Mouse (Mus musculus) midbrain, embryonic 13.5 days (tissue): Measurements from ENCODE around the gene Tm9sf3. TPM values are rescaled to one million over a fixed set of nuclear protein-coding genes. Genes with fewer than 3 reads are reported as not detected.

Experiments used
- ATAC-seq: fragments of 200-750 bp; cut with Nextera tagmentation; 2 replicates; pipeline ENCODE4 v1.8.0; 2017; ENCODE audit warnings: mild to moderate bottlenecking, moderate TSS enrichment, moderate library complexity
- H3K27ac ChIP-seq: fragments of 300-500 bp; sonication (generic); 2 replicates; pipeline ENCODE4 v1.5.1; 2015; ENCODE audit warnings: inconsistent platforms, mild to moderate bottlenecking, moderate library complexity
- H3K27me3 ChIP-seq: fragments of 300-500 bp; sonication (generic); 2 replicates; pipeline ENCODE4 v1.6.1; 2015; ENCODE audit warnings: mild to moderate bottlenecking, inconsistent platforms
- H3K36me3 ChIP-seq: fragments of 300-500 bp; sonication (generic); 2 replicates; pipeline ENCODE4 v1.6.1; 2015; ENCODE audit warnings: mild to moderate bottlenecking, inconsistent platforms
- H3K4me1 ChIP-seq: fragments of 300-500 bp; sonication (generic); replicated peaks from 2 replicates; pipeline ENCODE4 v1.6.1; 2015; ENCODE audit warnings: inconsistent platforms
- H3K4me2 ChIP-seq: fragments of 300-500 bp; sonication (generic); replicated peaks from 2 replicates; pipeline ENCODE4 v1.6.1; 2015; ENCODE audit warnings: moderate library complexity, mild to moderate bottlenecking, inconsistent platforms
- H3K4me3 ChIP-seq: fragments of 300-500 bp; sonication (generic); replicated peaks from 2 replicates; pipeline ENCODE4 v1.5.1; 2015; ENCODE audit warnings: mild to moderate bottlenecking, inconsistent platforms
- H3K9ac ChIP-seq: fragments of 300-500 bp; sonication (generic); replicated peaks from 2 replicates; pipeline ENCODE4 v1.6.1; 2015; ENCODE audit warnings: mild to moderate bottlenecking, inconsistent platforms
- H3K9me3 ChIP-seq: fragments of 300-500 bp; sonication (generic); 2 replicates; pipeline ENCODE4 v1.6.1; 2016; ENCODE audit warnings: mild to moderate bottlenecking, inconsistent platforms
- WGBS: fragments of 180-500 bp; shearing (Covaris S2); methylation state at CpG from one replicate; pipeline ENCODE4 v1.1.7; 2015; 5-methylcytosine and 5-hydroxymethylcytosine counted together
- polyA plus RNA-seq: library from polyadenylated mRNA; unstranded; fragments of >200 nt; fragmentation: Nextera tagmentation; extraction: Ambion mirVana; gene quantifications from 2 replicates; pipeline ENCODE4 v1.2.1, GENCODE M21; 2015

The Tm9sf3 gene
- polyA plus RNA-seq, 1 experiment from 2014 or later: 93.0 TPM

GRCm38 (mm10) chr19:41282718-41283117 is 18.9 kb upstream of the Tm9sf3 start:
- WGBS: 83% methylated on average over 5 of the region's 5 CpGs

GRCm38 (mm10) chr19:41282216-41282615 is 18.4 kb upstream of the Tm9sf3 start:
- Histone ChIP-seq H3K4me3 (no peak overlapping the region), H3K4me1 (0 out of 2 replicates have a peak, but pooled peaks cover 3% of the 10 kb centered on the region), H3K27me3 (0 out of 2 replicates have a peak, but pooled peaks cover 3% of the 10 kb centered on the region), H3K36me3 (no peaks in the 10 kb centered on the region), H3K27ac (no peak overlapping the region), H3K9me3 (no peaks in the 10 kb centered on the region), H3K9ac (no peak overlapping the region), H3K4me2 (no peak overlapping the region)
- no peak for ATAC-seq
- WGBS: 88% methylated on average over 4 of the region's 4 CpGs

More at GRCm38 (mm10) chr19:41282718-41283117, 18.9 kb upstream of the Tm9sf3 start:
- no peak for ATAC-seq
- Histone ChIP-seq H3K9me3 (no peaks in the 10 kb centered on the region), H3K4me3 (no peak overlapping the region), H3K9ac (no peak overlapping the region), H3K4me1 (0 out of 2 replicates have a peak, but pooled peaks cover 3% of the 10 kb centered on the region), H3K27ac (0 out of 2 replicates have a peak overlapping the region, but pooled peaks have one; percentile 4), H3K27me3 (0 out of 2 replicates have a peak, but pooled peaks cover 3% of the 10 kb centered on the region), H3K4me2 (no peak overlapping the region), H3K36me3 (no peaks in the 10 kb centered on the region)

- no peak overlapping the region for H3K4me2 ChIP-seq
- H3K9ac ChIP-seq: no peak overlapping the region
- no peak overlapping the region for H3K4me3 ChIP-seq
- 63% methylated on average over 8 of the region's 8 CpGs for WGBS
- 0 out of 2 replicates have a peak, but pooled peaks cover 3% of the 10 kb centered on the region for H3K27me3 ChIP-seq
- ATAC-seq: no peak
- H3K36me3 ChIP-seq: no peaks in the 10 kb centered on the region
- H3K9me3 ChIP-seq: no peaks in the 10 kb centered on the region
- 0 out of 2 replicates have a peak, but pooled peaks cover 3% of the 10 kb centered on the region for H3K4me1 ChIP-seq
- H3K27ac ChIP-seq: no peak overlapping the region
Measured at GRCm38 (mm10) chr19:41279724-41280244, 16.0 kb upstream of the Tm9sf3 start.

- no peak for ATAC-seq
- Histone ChIP-seq H3K27me3 (0 out of 2 replicates have a peak, but pooled peaks cover 3% of the 10 kb centered on the region), H3K4me1 (0 out of 2 replicates have a peak, but pooled peaks cover 3% of the 10 kb centered on the region), H3K4me3 (no peak overlapping the region), H3K9ac (no peak overlapping the region), H3K27ac (no peak overlapping the region), H3K36me3 (no peaks in the 10 kb centered on the region), H3K4me2 (no peak overlapping the region), H3K9me3 (no peaks in the 10 kb centered on the region)
- 86% methylated on average over 7 of the region's 7 CpGs for WGBS
Measured at GRCm38 (mm10) chr19:41278606-41279005, 14.8 kb upstream of the Tm9sf3 start.

- Histone ChIP-seq H3K27ac (no peak overlapping the region), H3K36me3 (no peaks in the 10 kb centered on the region), H3K4me3 (no peak overlapping the region), H3K27me3 (peaks cover 4% of the 10 kb centered on the region; the same call in 1 of the 2 replicates), H3K4me1 (no peaks in the 10 kb centered on the region), H3K4me2 (no peak overlapping the region), H3K9me3 (no peaks in the 10 kb centered on the region), H3K9ac (no peak overlapping the region)
- WGBS: 52% methylated on average over 3 of the region's 3 CpGs
- no peak for ATAC-seq
Measured at GRCm38 (mm10) chr19:41275588-41275987, 11.8 kb upstream of the Tm9sf3 start.

- H3K36me3 ChIP-seq: no peaks in the 10 kb centered on the region
- H3K4me2 ChIP-seq: no peak overlapping the region
- H3K9ac ChIP-seq: no peak overlapping the region
- ATAC-seq: no peak
- 65% methylated on average over 7 of the region's 7 CpGs for WGBS
- H3K4me1 ChIP-seq: no peaks in the 10 kb centered on the region
- H3K27ac ChIP-seq: no peak overlapping the region
- H3K9me3 ChIP-seq: no peaks in the 10 kb centered on the region
- no peak overlapping the region for H3K4me3 ChIP-seq
- H3K27me3 ChIP-seq: peaks cover 4% of the 10 kb centered on the region; the same call in 1 of the 2 replicates
Measured at GRCm38 (mm10) chr19:41270906-41271305, 7.1 kb upstream of the Tm9sf3 start.

- H3K36me3 ChIP-seq: no peaks in the 10 kb centered on the region
- H3K4me2 ChIP-seq: no peak overlapping the region
- ATAC-seq: no peak
- WGBS: 59% methylated on average over 9 of the region's 9 CpGs
- no peaks in the 10 kb centered on the region for H3K9me3 ChIP-seq
- H3K9ac ChIP-seq: no peak overlapping the region
- no peaks in the 10 kb centered on the region for H3K4me1 ChIP-seq
- H3K27me3 ChIP-seq: peaks cover 4% of the 10 kb centered on the region; the same call in 1 of the 2 replicates
- H3K27ac ChIP-seq: no peak overlapping the region
- H3K4me3 ChIP-seq: no peak overlapping the region
Measured at GRCm38 (mm10) chr19:41270151-41270727, 6.4 kb upstream of the Tm9sf3 start.

GRCm38 (mm10) chr19:41266251-41266901 is 2.6 kb upstream of the Tm9sf3 start:
- H3K36me3 ChIP-seq: no peaks in the 10 kb centered on the region
- ATAC-seq: no peak
- no peak overlapping the region for H3K9ac ChIP-seq
- no peak overlapping the region for H3K4me3 ChIP-seq
- H3K27me3 ChIP-seq: no peaks in the 10 kb centered on the region
- H3K4me2 ChIP-seq: no peak overlapping the region
- 58% methylated on average over 8 of the region's 8 CpGs for WGBS
- H3K4me1 ChIP-seq: peaks cover 19% of the 10 kb centered on the region
- no peak overlapping the region for H3K27ac ChIP-seq
- H3K9me3 ChIP-seq: no peaks in the 10 kb centered on the region

GRCm38 (mm10) chr19:41264331-41264799 is 568 bp upstream of the Tm9sf3 start:
- no peak; the same call in 1 of the 2 replicates for ATAC-seq
- Histone ChIP-seq H3K4me2 (peak overlapping the region; percentile 82), H3K9me3 (no peaks in the 10 kb centered on the region), H3K9ac (peak overlapping the region; percentile 93), H3K36me3 (no peaks in the 10 kb centered on the region), H3K27me3 (no peaks in the 10 kb centered on the region), H3K27ac (peak overlapping the region; percentile 97), H3K4me1 (peaks cover 38% of the 10 kb centered on the region), H3K4me3 (peak overlapping the region; percentile 92)
- WGBS: 34% methylated on average over 13 of the region's 13 CpGs

GRCm38 (mm10) chr19:41262712-41263629 is 826 bp downstream of the Tm9sf3 start:
- Histone ChIP-seq H3K4me1 (peaks cover 45% of the 10 kb centered on the region), H3K4me3 (peak overlapping the region; percentile 92), H3K9me3 (no peaks in the 10 kb centered on the region), H3K36me3 (no peaks in the 10 kb centered on the region), H3K9ac (peak overlapping the region; percentile 93), H3K27ac (peak overlapping the region; percentile 97), H3K4me2 (peak overlapping the region; percentile 82), H3K27me3 (no peaks in the 10 kb centered on the region)
- peak; percentile 89 for ATAC-seq
- 6% methylated on average over 51 of the region's 51 CpGs for WGBS

GRCm38 (mm10) chr19:41260736-41261135 is 3.1 kb downstream of the Tm9sf3 start:
- Histone ChIP-seq H3K4me3 (no peak overlapping the region), H3K4me1 (peaks cover 45% of the 10 kb centered on the region), H3K27me3 (no peaks in the 10 kb centered on the region), H3K9ac (no peak overlapping the region), H3K4me2 (no peak overlapping the region), H3K27ac (no peak overlapping the region), H3K36me3 (no peaks in the 10 kb centered on the region), H3K9me3 (no peaks in the 10 kb centered on the region)
- ATAC-seq: no peak
- 89% methylated on average over 3 of the region's 3 CpGs for WGBS
